Mouse (Mus musculus): ENCODE measurements around the gene Rnf38. TPM values are rescaled to one million over a fixed set of nuclear protein-coding genes. Genes with fewer than 3 reads are reported as not detected.

The Rnf38 gene
- polyA plus RNA-seq, 1 experiment, result 54.7 TPM

- Histone ChIP-seq H3K4me3 (ENCODE audit: insufficient read depth, low read length) (no peak overlapping the region), H3K27ac (ENCODE audit: insufficient read depth, low read length) (no peak overlapping the region)
- TF ChIP-seq POLR2A (IDR thresholded peaks at IDR 0.05; ENCODE audit: low read depth, low read length), result no peak
- no peak for TF ChIP-seq CTCF (IDR thresholded peaks at IDR 0.05; ENCODE audit: borderline replicate concordance, insufficient read depth, low read length)
These were observed 60.4 kb downstream of the Rnf38 start for GRCm38 (mm10) chr4:44173177-44173576.

GRCm38 (mm10) chr4:44172676-44173075 lies 60.9 kb downstream of the Rnf38 start:
- H3K4me1 ChIP-seq (ENCODE audit: control insufficient read depth, insufficient read depth, low read length), result no peaks in the 10 kb centered on the region
- TF ChIP-seq POLR2A (IDR thresholded peaks at IDR 0.05; ENCODE audit: low read depth, low read length), result no peak
- TF ChIP-seq CTCF (IDR thresholded peaks at IDR 0.05; ENCODE audit: borderline replicate concordance, insufficient read depth, low read length), result no peak
- no peak overlapping the region for H3K27ac ChIP-seq (ENCODE audit: insufficient read depth, low read length)
- H3K4me3 ChIP-seq (ENCODE audit: insufficient read depth, low read length), result no peak overlapping the region

More at GRCm38 (mm10) chr4:44173177-44173576, 60.4 kb downstream of the Rnf38 start:
- H3K4me1 ChIP-seq (ENCODE audit: control insufficient read depth, insufficient read depth, low read length), result no peaks in the 10 kb centered on the region

GRCm38 (mm10) chr4:44169884-44170283 lies 63.7 kb downstream of the Rnf38 start:
- no peak for TF ChIP-seq POLR2A (IDR thresholded peaks at IDR 0.05; ENCODE audit: low read depth, low read length)
- no peak for TF ChIP-seq CTCF (IDR thresholded peaks at IDR 0.05; ENCODE audit: borderline replicate concordance, insufficient read depth, low read length)
- no peak overlapping the region for H3K4me3 ChIP-seq (ENCODE audit: insufficient read depth, low read length)

GRCm38 (mm10) chr4:44168816-44169215 lies 64.8 kb downstream of the Rnf38 start:
- Histone ChIP-seq H3K27ac (ENCODE audit: insufficient read depth, low read length) (0 out of 2 replicates have a peak overlapping the region, but pooled peaks have one; percentile 63), H3K4me3 (ENCODE audit: insufficient read depth, low read length) (no peak overlapping the region; the same call in 1 of the 2 replicates)
- TF ChIP-seq CTCF (IDR thresholded peaks at IDR 0.05; ENCODE audit: borderline replicate concordance, insufficient read depth, low read length) (no peak), POLR2A (IDR thresholded peaks at IDR 0.05; ENCODE audit: low read depth, low read length) (no peak)

More at GRCm38 (mm10) chr4:44169884-44170283, 63.7 kb downstream of the Rnf38 start:
- H3K27ac ChIP-seq (ENCODE audit: insufficient read depth, low read length), result no peak overlapping the region
- H3K4me1 ChIP-seq (ENCODE audit: control insufficient read depth, insufficient read depth, low read length), result peaks cover 5% of the 10 kb centered on the region

GRCm38 (mm10) chr4:44168231-44168647 lies 65.3 kb downstream of the Rnf38 start:
- Histone ChIP-seq H3K4me3 (ENCODE audit: insufficient read depth, low read length) (peak overlapping the region; percentile 54), H3K27ac (ENCODE audit: insufficient read depth, low read length) (peak overlapping the region; percentile 63)

More at GRCm38 (mm10) chr4:44168816-44169215, 64.8 kb downstream of the Rnf38 start:
- peaks cover 5% of the 10 kb centered on the region for H3K4me1 ChIP-seq (ENCODE audit: control insufficient read depth, insufficient read depth, low read length)

GRCm38 (mm10) chr4:44167397-44168121 lies 66.0 kb downstream of the Rnf38 start:
- peak; percentile 60 for TF ChIP-seq POLR2A (IDR thresholded peaks at IDR 0.05; ENCODE audit: low read depth, low read length)
- TF ChIP-seq CTCF (IDR thresholded peaks at IDR 0.05; ENCODE audit: borderline replicate concordance, insufficient read depth, low read length), result no peak
- H3K4me3 ChIP-seq (ENCODE audit: insufficient read depth, low read length), result peak overlapping the region; percentile 98
- H3K4me1 ChIP-seq (ENCODE audit: control insufficient read depth, insufficient read depth, low read length), result peaks cover 5% of the 10 kb centered on the region
- H3K27ac ChIP-seq (ENCODE audit: insufficient read depth, low read length), result peak overlapping the region; percentile 95

More at GRCm38 (mm10) chr4:44168231-44168647, 65.3 kb downstream of the Rnf38 start:
- H3K4me1 ChIP-seq (ENCODE audit: control insufficient read depth, insufficient read depth, low read length), result peaks cover 5% of the 10 kb centered on the region
- TF ChIP-seq POLR2A (IDR thresholded peaks at IDR 0.05; ENCODE audit: low read depth, low read length) (peak; percentile 92), CTCF (IDR thresholded peaks at IDR 0.05; ENCODE audit: borderline replicate concordance, insufficient read depth, low read length) (no peak)

GRCm38 (mm10) chr4:44166702-44167396 lies 66.7 kb downstream of the Rnf38 start:
- TF ChIP-seq CTCF (IDR thresholded peaks at IDR 0.05; ENCODE audit: borderline replicate concordance, insufficient read depth, low read length), result no peak
- TF ChIP-seq POLR2A (IDR thresholded peaks at IDR 0.05; ENCODE audit: low read depth, low read length), result no peak
- H3K4me1 ChIP-seq (ENCODE audit: control insufficient read depth, insufficient read depth, low read length), result peaks cover 8% of the 10 kb centered on the region
- H3K4me3 ChIP-seq (ENCODE audit: insufficient read depth, low read length), result peak overlapping the region; percentile 98
- peak overlapping the region; percentile 95 for H3K27ac ChIP-seq (ENCODE audit: insufficient read depth, low read length)

GRCm38 (mm10) chr4:44164621-44165020 lies 69.0 kb downstream of the Rnf38 start:
- H3K4me1 ChIP-seq (ENCODE audit: control insufficient read depth, insufficient read depth, low read length), result peaks cover 9% of the 10 kb centered on the region
- TF ChIP-seq POLR2A (IDR thresholded peaks at IDR 0.05; ENCODE audit: low read depth, low read length) (no peak), CTCF (IDR thresholded peaks at IDR 0.05; ENCODE audit: borderline replicate concordance, insufficient read depth, low read length) (no peak)
- no peak overlapping the region for H3K27ac ChIP-seq (ENCODE audit: insufficient read depth, low read length)
- H3K4me3 ChIP-seq (ENCODE audit: insufficient read depth, low read length), result no peak overlapping the region

GRCm38 (mm10) chr4:44163034-44163433 lies 70.6 kb downstream of the Rnf38 start:
- Histone ChIP-seq H3K4me3 (ENCODE audit: insufficient read depth, low read length) (no peak overlapping the region), H3K27ac (ENCODE audit: insufficient read depth, low read length) (no peak overlapping the region), H3K4me1 (ENCODE audit: control insufficient read depth, insufficient read depth, low read length) (peaks cover 9% of the 10 kb centered on the region)
- no peak for TF ChIP-seq POLR2A (IDR thresholded peaks at IDR 0.05; ENCODE audit: low read depth, low read length)
- TF ChIP-seq CTCF (IDR thresholded peaks at IDR 0.05; ENCODE audit: borderline replicate concordance, insufficient read depth, low read length), result no peak
